Mouse (Mus musculus): ENCODE results near the gene Usp51. TPM values are rescaled to one million over a fixed set of nuclear protein-coding genes. Genes with fewer than 3 reads are reported as not detected.

The Usp51 gene
- polyA plus RNA-seq (2014; fragmentation: Illumina TruSeq; extraction: RNeasy Lipid Tissue Mini Kit (QIAGEN cat#74804); ENCODE audit: low read depth, low replicate concordance): 0.32 TPM

DNA sequence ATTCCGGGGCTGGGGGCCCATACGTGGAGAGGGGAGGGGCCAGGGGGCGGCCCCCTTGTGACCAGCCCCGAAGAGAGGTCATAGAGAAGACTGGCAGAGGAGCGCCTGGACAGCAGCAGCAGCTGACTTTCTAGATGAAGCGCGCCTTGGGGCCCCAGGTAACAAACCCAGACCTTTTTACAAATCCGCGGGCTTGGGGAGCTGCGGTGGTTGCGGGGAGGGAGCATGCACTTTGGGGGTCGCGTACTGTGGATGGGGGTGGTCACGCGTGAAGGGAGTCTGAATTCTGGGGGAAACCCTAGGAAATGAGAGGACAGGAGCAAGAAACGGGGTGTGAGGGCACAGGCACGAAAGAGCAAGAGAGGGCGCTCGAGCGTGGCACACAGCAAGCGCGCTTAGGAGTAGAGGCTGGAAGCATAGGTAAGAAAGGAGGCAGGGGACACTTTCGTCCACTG is at the start of gene Usp51:
Usp51 (plus strand) TSS at position 83 of the 455 bp plus-strand sequence.

DNA sequence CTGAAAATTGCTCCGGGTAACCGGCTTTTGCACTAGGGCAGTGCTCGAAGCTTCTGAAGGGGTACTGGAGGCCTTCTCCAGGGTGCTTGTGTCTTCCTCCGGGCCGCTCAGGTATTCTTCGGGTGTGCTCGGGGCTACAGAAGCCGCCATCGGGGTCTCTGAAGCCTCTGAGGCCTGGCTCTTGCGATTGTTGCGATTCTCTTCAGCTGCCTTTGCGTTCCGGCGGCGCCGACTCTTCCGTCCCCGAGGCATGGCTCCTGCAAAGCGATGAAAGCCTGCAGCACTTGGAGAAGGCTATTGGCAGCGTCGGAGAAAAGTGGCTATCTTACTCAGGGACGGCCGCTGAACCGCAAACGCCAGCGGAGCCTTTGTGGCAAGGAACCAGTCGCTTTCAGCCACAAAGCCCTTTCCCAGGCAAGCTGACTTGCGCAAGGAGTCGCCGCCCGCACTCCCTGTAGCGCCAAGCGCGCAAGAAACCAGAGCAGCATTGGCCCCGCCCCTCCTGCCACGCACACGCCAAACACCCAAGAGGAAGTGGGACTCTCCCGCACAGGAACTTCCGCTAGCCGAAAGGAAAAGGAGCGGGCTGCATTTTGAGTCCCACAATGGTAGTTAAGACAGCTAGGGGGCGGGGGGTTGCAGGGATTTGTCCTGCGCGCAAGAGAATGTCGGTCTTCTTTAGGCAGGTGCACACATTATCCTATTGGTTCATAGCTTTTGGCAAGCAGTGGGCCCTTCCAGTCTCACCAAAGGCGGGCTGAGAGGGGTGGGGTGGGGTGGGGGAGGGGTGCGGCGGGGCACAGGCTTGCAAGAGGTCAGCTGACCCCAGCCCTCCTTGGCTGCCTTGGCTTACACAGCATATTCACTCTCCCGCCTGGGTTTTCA is 31.1 kb downstream of the Usp51 start, which contains the start of gene Mageh1:
Mageh1 (minus strand) TSS at position 489 of the 885 bp plus-strand sequence.

Other genes starting within 250 kb of the Usp51 start
- 25.4 TPM for gene Shroom2, start 237.0 kb upstream of the Usp51 start, polyA plus RNA-seq (2014; fragmentation: Illumina TruSeq; extraction: RNeasy Lipid Tissue Mini Kit (QIAGEN cat#74804); ENCODE audit: low read depth, low replicate concordance)
- not detected for gene Gpr143, start 224.5 kb upstream of the Usp51 start, polyA plus RNA-seq (2014; fragmentation: Illumina TruSeq; extraction: RNeasy Lipid Tissue Mini Kit (QIAGEN cat#74804); ENCODE audit: low read depth, low replicate concordance)
- 14.7 TPM for gene Mageh1, start 31.1 kb downstream of the Usp51 start, polyA plus RNA-seq (2014; fragmentation: Illumina TruSeq; extraction: RNeasy Lipid Tissue Mini Kit (QIAGEN cat#74804); ENCODE audit: low read depth, low replicate concordance)
- not detected for gene Foxr2, start 112.3 kb downstream of the Usp51 start, polyA plus RNA-seq (2014; fragmentation: Illumina TruSeq; extraction: RNeasy Lipid Tissue Mini Kit (QIAGEN cat#74804); ENCODE audit: low read depth, low replicate concordance)
- gene Rragb, start 133.5 kb downstream of the Usp51 start, polyA plus RNA-seq (2014; fragmentation: Illumina TruSeq; extraction: RNeasy Lipid Tissue Mini Kit (QIAGEN cat#74804); ENCODE audit: low read depth, low replicate concordance): 6.2 TPM
- 3.8 TPM for gene Klf8, start 231.0 kb downstream of the Usp51 start, polyA plus RNA-seq (2014; fragmentation: Illumina TruSeq; extraction: RNeasy Lipid Tissue Mini Kit (QIAGEN cat#74804); ENCODE audit: low read depth, low replicate concordance)

Measured in sigmoid colon, adult 10 weeks (tissue).